Mouse (Mus musculus): Measurements from ENCODE around the gene Ntng1. TPM values are rescaled to one million over a fixed set of nuclear protein-coding genes. Genes with fewer than 3 reads are reported as not detected.

The Ntng1 gene
- 1 to 10 TPM in 1 of 4 experiments, under 1 TPM in 3; 0.19 to 1.6 (median 0.46) TPM for total RNA-seq (2022)

GRCm38 (mm10) chr3:110143206-110144061, at the start of gene Ntng1:
TSS of gene Ntng1 (minus strand) at chr3:110144011.
- DNase-seq (ENCODE audit: low spot score in 2 of 2): no peak

GRCm38 (mm10) chr3:110187401-110187948, 43.7 kb upstream of the Ntng1 start:
- no peak for DNase-seq (ENCODE audit: low spot score in 2 of 2)

- no peak for DNase-seq (ENCODE audit: low spot score in 2 of 2)
Measured at GRCm38 (mm10) chr3:110149089-110149488, 5.3 kb upstream of the Ntng1 start.

- no peak for DNase-seq (ENCODE audit: low spot score in 2 of 2)
Measured at GRCm38 (mm10) chr3:110144301-110145055, 667 bp upstream of the Ntng1 start.

GRCm38 (mm10) chr3:110142314-110143205, 1.3 kb downstream of the Ntng1 start:
- DNase-seq (ENCODE audit: low spot score in 2 of 2): no peak

GRCm38 (mm10) chr3:110141351-110142302, 2.2 kb downstream of the Ntng1 start:
- no peak for DNase-seq (ENCODE audit: low spot score in 2 of 2)

GRCm38 (mm10) chr3:110136115-110136514, 7.7 kb downstream of the Ntng1 start:
- no peak for DNase-seq (ENCODE audit: low spot score in 2 of 2)

- DNase-seq (ENCODE audit: low spot score in 2 of 2): no peak
Measured at GRCm38 (mm10) chr3:110133150-110133549, 10.7 kb downstream of the Ntng1 start.

GRCm38 (mm10) chr3:110132289-110132688, 11.5 kb downstream of the Ntng1 start:
- no peak for DNase-seq (ENCODE audit: low spot score in 2 of 2)

- no peak for DNase-seq (ENCODE audit: low spot score in 2 of 2)
Measured at GRCm38 (mm10) chr3:110131043-110131891, 12.5 kb downstream of the Ntng1 start.

GRCm38 (mm10) chr3:110129607-110130006, 14.2 kb downstream of the Ntng1 start:
- no peak for DNase-seq (ENCODE audit: low spot score in 2 of 2)

GRCm38 (mm10) chr3:110105982-110106381, 37.8 kb downstream of the Ntng1 start:
- no peak for DNase-seq (ENCODE audit: low spot score in 2 of 2)

- DNase-seq (ENCODE audit: low spot score in 2 of 2): no peak
Measured at GRCm38 (mm10) chr3:110094407-110094806, 49.4 kb downstream of the Ntng1 start.

GRCm38 (mm10) chr3:110094003-110094402, 49.8 kb downstream of the Ntng1 start:
- no peak for DNase-seq (ENCODE audit: low spot score in 2 of 2)

- DNase-seq (ENCODE audit: low spot score in 2 of 2): no peak
Measured at GRCm38 (mm10) chr3:110092521-110092920, 51.3 kb downstream of the Ntng1 start.

GRCm38 (mm10) chr3:110087189-110087588, 56.6 kb downstream of the Ntng1 start:
- DNase-seq (ENCODE audit: low spot score in 2 of 2): no peak

- no peak for DNase-seq (ENCODE audit: low spot score in 2 of 2)
Measured at GRCm38 (mm10) chr3:110085336-110085735, 58.5 kb downstream of the Ntng1 start.

- DNase-seq (ENCODE audit: low spot score in 2 of 2): no peak
Measured at GRCm38 (mm10) chr3:110064709-110065256, 79.0 kb downstream of the Ntng1 start.

- no peak for DNase-seq (ENCODE audit: low spot score in 2 of 2)
Measured at GRCm38 (mm10) chr3:110055915-110056314, 87.9 kb downstream of the Ntng1 start.
